Mouse (Mus musculus): Measurements from ENCODE around the gene Dusp1. TPM values are rescaled to one million over a fixed set of nuclear protein-coding genes. Genes with fewer than 3 reads are reported as not detected.

The Dusp1 gene
- polyA plus RNA-seq (2015; fragmentation: Nextera tagmentation; extraction: Ambion mirVana): 22.7 and 25.9 TPM in 2 replicates

GRCm38 (mm10) chr17:26561651-26562181 lies at the start of gene Dusp1:
TSS of gene Dusp1 (minus strand) at chr17:26562128.
- Histone ChIP-seq H3K9ac (ENCODE audit: low read depth, low read length) (peak within 1 kb of the TSS; percentile 66), H3K4me3 (ENCODE audit: low read depth, low read length) (peak within 1 kb of the TSS; percentile 69), H3K27ac (ENCODE audit: low read length) (peak within 1 kb of the TSS; percentile 30; the same call in 1 of the 2 replicates), H3K4me2 (ENCODE audit: low read depth, low read length) (peak within 1 kb of the TSS; percentile 94), H3K4me1 (ENCODE audit: control insufficient read depth, low read depth, low read length) (peaks cover 27% of the 10 kb centered on the region), H3K9me3 (replicated peaks; ENCODE audit: control insufficient read depth, low read length) (no peaks in the 10 kb centered on the region), H3K36me3 (ENCODE audit: control insufficient read depth, insufficient read depth) (no peaks in the 10 kb centered on the region), H3K27me3 (ENCODE audit: control insufficient read depth, insufficient read depth, low read depth, low read length) (no peaks in the 10 kb centered on the region)
- WGBS (ENCODE audit: insufficient replicate concordance): 2% methylated on average over 25 of the region's 25 CpGs
- no peak for ATAC-seq (ENCODE audit: low read depth)

DNA sequence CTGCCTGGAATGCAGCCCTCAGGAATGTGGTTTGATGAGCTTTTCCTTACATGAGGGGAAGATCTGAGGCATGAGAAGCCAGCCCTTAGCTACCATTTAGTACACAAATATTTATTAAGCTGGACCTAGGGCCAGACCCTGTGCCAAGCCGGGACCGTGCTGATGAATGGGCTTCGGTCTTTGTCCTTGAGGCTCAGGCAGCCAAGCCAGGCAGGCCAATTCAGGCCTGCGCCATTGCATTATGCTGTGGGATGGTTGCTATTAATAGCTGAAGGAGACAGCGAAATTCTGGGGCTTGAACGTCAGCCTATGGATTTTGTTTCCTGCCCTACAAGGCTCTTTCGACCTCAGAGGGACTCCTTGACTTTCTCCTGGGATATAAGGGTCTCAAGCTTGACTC lies 49.4 kb upstream of the Dusp1 start:
- Histone ChIP-seq H3K27ac (ENCODE audit: low read length) (no peak overlapping the region), H3K4me1 (ENCODE audit: control insufficient read depth, low read depth, low read length) (no peaks in the 10 kb centered on the region), H3K36me3 (ENCODE audit: control insufficient read depth, insufficient read depth) (no peaks in the 10 kb centered on the region), H3K4me3 (ENCODE audit: low read depth, low read length) (no peak overlapping the region), H3K4me2 (ENCODE audit: low read depth, low read length) (no peak overlapping the region), H3K9me3 (replicated peaks; ENCODE audit: control insufficient read depth, low read length) (no peaks in the 10 kb centered on the region), H3K9ac (ENCODE audit: low read depth, low read length) (no peak overlapping the region), H3K27me3 (ENCODE audit: control insufficient read depth, insufficient read depth, low read depth, low read length) (no peaks in the 10 kb centered on the region)
- ATAC-seq (ENCODE audit: low read depth): no peak
- WGBS (ENCODE audit: insufficient replicate concordance): 73% methylated on average over 7 of the region's 7 CpGs

DNA sequence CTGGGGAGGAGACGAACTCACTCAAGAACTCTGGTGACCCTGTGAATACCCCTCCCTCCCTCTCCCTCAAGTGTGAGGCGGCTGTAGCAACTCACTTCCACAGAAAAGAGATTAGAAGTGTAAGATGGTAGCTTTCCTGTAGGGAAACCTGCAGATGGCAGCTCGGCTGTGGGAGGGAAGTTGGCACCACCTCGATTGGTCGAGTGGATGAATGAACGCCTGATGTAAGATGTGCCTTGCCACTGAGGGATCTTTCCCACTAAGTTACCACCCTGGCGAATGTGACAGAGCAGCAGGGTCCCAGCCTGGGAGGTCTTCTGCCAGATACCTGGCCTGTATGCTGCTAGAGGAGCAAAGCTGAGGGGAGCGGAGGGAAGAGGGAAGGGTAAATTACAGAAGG lies 47.9 kb upstream of the Dusp1 start:
- H3K4me1 ChIP-seq (ENCODE audit: control insufficient read depth, low read depth, low read length): no peaks in the 10 kb centered on the region
- WGBS (ENCODE audit: insufficient replicate concordance): 66% methylated on average over 8 of the region's 8 CpGs
- H3K36me3 ChIP-seq (ENCODE audit: control insufficient read depth, insufficient read depth): no peaks in the 10 kb centered on the region
- H3K9me3 ChIP-seq (replicated peaks; ENCODE audit: control insufficient read depth, low read length): no peaks in the 10 kb centered on the region
- ATAC-seq (ENCODE audit: low read depth): no peak
- no peak overlapping the region for H3K4me3 ChIP-seq (ENCODE audit: low read depth, low read length)
- H3K27me3 ChIP-seq (ENCODE audit: control insufficient read depth, insufficient read depth, low read depth, low read length): no peaks in the 10 kb centered on the region
- no peak overlapping the region for H3K9ac ChIP-seq (ENCODE audit: low read depth, low read length)
- no peak overlapping the region for H3K4me2 ChIP-seq (ENCODE audit: low read depth, low read length)
- no peak overlapping the region for H3K27ac ChIP-seq (ENCODE audit: low read length)

DNA sequence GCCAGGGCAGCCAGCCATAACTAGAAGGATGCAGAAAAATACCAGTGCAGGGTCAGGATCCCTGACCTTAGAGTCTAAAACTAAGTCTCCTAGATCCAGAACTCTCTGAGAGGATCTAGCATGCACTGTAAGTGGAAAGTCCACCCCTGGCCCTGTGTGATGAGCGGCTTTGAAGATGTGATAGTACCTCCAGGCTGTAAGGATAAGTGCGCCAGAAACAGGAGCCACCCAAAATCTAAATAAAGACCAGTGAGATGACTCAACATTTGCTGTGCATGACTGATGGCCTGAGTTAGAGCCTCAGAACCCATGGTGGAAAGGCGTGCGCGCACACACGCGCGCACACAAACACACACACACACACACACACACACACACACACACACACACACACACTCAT lies 46.9 kb upstream of the Dusp1 start:
- H3K36me3 ChIP-seq (ENCODE audit: control insufficient read depth, insufficient read depth): no peaks in the 10 kb centered on the region
- H3K9me3 ChIP-seq (replicated peaks; ENCODE audit: control insufficient read depth, low read length): no peaks in the 10 kb centered on the region
- WGBS (ENCODE audit: insufficient replicate concordance): 81% methylated on average over 8 of the region's 8 CpGs
- no peak overlapping the region for H3K9ac ChIP-seq (ENCODE audit: low read depth, low read length)
- no peaks in the 10 kb centered on the region for H3K4me1 ChIP-seq (ENCODE audit: control insufficient read depth, low read depth, low read length)
- no peak overlapping the region for H3K27ac ChIP-seq (ENCODE audit: low read length)
- H3K4me3 ChIP-seq (ENCODE audit: low read depth, low read length): no peak overlapping the region
- ATAC-seq (ENCODE audit: low read depth): no peak
- no peak overlapping the region for H3K4me2 ChIP-seq (ENCODE audit: low read depth, low read length)
- H3K27me3 ChIP-seq (ENCODE audit: control insufficient read depth, insufficient read depth, low read depth, low read length): no peaks in the 10 kb centered on the region

DNA sequence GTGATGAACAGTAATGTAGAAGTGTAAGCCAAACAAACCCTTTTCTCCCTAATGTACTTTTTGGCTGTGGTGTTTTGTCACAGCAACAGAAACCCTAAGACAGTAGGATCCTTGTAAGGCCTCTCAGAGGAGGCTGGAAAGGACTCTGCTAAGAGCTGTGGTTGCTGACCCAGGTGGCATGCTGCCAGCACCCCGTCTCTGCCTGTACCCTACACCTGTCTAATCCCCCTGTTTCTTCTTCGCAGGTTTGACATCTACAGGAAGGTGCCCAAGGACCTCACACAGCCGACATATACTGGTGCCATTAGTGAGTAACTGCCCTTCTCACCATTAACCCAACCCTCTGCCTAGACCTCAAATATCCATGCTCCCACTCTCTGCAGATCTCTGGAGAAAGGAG lies 46.4 kb upstream of the Dusp1 start:
- H3K4me1 ChIP-seq (ENCODE audit: control insufficient read depth, low read depth, low read length): no peaks in the 10 kb centered on the region; the same call in 1 of the 2 replicates
- H3K9ac ChIP-seq (ENCODE audit: low read depth, low read length): no peak overlapping the region
- no peak overlapping the region for H3K4me3 ChIP-seq (ENCODE audit: low read depth, low read length)
- H3K36me3 ChIP-seq (ENCODE audit: control insufficient read depth, insufficient read depth): no peaks in the 10 kb centered on the region
- 68% methylated on average over 3 of the region's 3 CpGs for WGBS (ENCODE audit: insufficient replicate concordance)
- ATAC-seq (ENCODE audit: low read depth): no peak
- no peak overlapping the region for H3K27ac ChIP-seq (ENCODE audit: low read length)
- H3K4me2 ChIP-seq (ENCODE audit: low read depth, low read length): no peak overlapping the region
- no peaks in the 10 kb centered on the region for H3K9me3 ChIP-seq (replicated peaks; ENCODE audit: control insufficient read depth, low read length)
- no peaks in the 10 kb centered on the region for H3K27me3 ChIP-seq (ENCODE audit: control insufficient read depth, insufficient read depth, low read depth, low read length)

DNA sequence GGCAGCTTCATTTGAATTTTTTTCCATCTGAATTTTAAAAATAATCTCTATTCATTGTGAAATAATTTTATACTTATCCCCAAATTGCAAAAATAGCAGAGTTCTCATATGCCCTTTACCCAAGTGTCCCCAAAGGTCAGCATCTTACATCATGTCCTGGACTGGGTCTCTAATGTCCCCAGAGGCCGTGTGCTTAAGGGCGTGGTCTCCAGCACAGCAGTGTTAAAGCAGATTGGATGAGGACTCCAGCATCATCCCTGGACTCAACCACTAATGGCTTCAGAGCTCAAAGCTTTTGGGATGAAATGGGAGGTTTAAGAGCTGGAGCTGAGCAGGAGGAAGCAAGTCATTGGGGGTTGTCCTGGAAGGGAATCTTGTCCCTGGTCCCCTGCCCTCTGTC lies 44.6 kb upstream of the Dusp1 start:
- Histone ChIP-seq H3K36me3 (ENCODE audit: control insufficient read depth, insufficient read depth) (no peaks in the 10 kb centered on the region), H3K4me2 (ENCODE audit: low read depth, low read length) (no peak overlapping the region), H3K9me3 (replicated peaks; ENCODE audit: control insufficient read depth, low read length) (no peaks in the 10 kb centered on the region), H3K4me1 (ENCODE audit: control insufficient read depth, low read depth, low read length) (peaks cover 6% of the 10 kb centered on the region), H3K4me3 (ENCODE audit: low read depth, low read length) (no peak overlapping the region), H3K27ac (ENCODE audit: low read length) (no peak overlapping the region), H3K9ac (ENCODE audit: low read depth, low read length) (no peak overlapping the region), H3K27me3 (ENCODE audit: control insufficient read depth, insufficient read depth, low read depth, low read length) (no peaks in the 10 kb centered on the region)
- WGBS (ENCODE audit: insufficient replicate concordance): 80% methylated on average over 2 of the region's 2 CpGs
- ATAC-seq (ENCODE audit: low read depth): no peak

DNA sequence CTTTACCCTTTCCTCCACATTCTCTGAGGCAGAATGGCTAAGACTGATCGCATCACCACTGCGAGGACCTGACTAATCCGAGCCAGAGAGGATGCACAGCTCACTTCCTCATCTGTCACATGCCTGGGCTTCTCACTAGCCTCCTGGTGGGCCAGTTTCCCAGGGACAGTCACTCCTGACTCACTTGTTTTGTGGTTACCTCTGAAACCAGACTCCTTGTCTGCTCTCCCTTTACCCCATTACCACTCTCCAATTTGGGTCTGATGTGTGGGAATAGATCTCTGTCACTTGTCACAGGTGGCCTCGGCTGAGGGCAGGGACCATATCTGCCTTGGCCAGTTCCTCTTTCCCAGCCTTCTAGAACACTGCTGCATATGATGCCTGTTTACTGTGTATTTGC lies 43.7 kb upstream of the Dusp1 start:
- H3K9me3 ChIP-seq (replicated peaks; ENCODE audit: control insufficient read depth, low read length): no peaks in the 10 kb centered on the region
- WGBS (ENCODE audit: insufficient replicate concordance): 40% methylated on average over 4 of the region's 4 CpGs
- no peak for ATAC-seq (ENCODE audit: low read depth)
- no peak overlapping the region for H3K4me2 ChIP-seq (ENCODE audit: low read depth, low read length)
- no peaks in the 10 kb centered on the region for H3K36me3 ChIP-seq (ENCODE audit: control insufficient read depth, insufficient read depth)
- no peak overlapping the region for H3K4me3 ChIP-seq (ENCODE audit: low read depth, low read length)
- peaks cover 15% of the 10 kb centered on the region for H3K4me1 ChIP-seq (ENCODE audit: control insufficient read depth, low read depth, low read length)
- H3K9ac ChIP-seq (ENCODE audit: low read depth, low read length): no peak overlapping the region
- H3K27ac ChIP-seq (ENCODE audit: low read length): no peak overlapping the region
- H3K27me3 ChIP-seq (ENCODE audit: control insufficient read depth, insufficient read depth, low read depth, low read length): no peaks in the 10 kb centered on the region

- Histone ChIP-seq H3K4me2 (ENCODE audit: low read depth, low read length) (no peak overlapping the region), H3K36me3 (ENCODE audit: control insufficient read depth, insufficient read depth) (no peaks in the 10 kb centered on the region), H3K27ac (ENCODE audit: low read length) (peak overlapping the region; percentile 64; the same call in 1 of the 2 replicates), H3K4me3 (ENCODE audit: low read depth, low read length) (no peak overlapping the region), H3K9me3 (replicated peaks; ENCODE audit: control insufficient read depth, low read length) (no peaks in the 10 kb centered on the region), H3K27me3 (ENCODE audit: control insufficient read depth, insufficient read depth, low read depth, low read length) (no peaks in the 10 kb centered on the region), H3K9ac (ENCODE audit: low read depth, low read length) (no peak overlapping the region), H3K4me1 (ENCODE audit: control insufficient read depth, low read depth, low read length) (peaks cover 17% of the 10 kb centered on the region)
- WGBS (ENCODE audit: insufficient replicate concordance): 75% methylated on average over 8 of the region's 8 CpGs
- no peak for ATAC-seq (ENCODE audit: low read depth)
Measured at GRCm38 (mm10) chr17:26603311-26603710, 41.4 kb upstream of the Dusp1 start.

DNA sequence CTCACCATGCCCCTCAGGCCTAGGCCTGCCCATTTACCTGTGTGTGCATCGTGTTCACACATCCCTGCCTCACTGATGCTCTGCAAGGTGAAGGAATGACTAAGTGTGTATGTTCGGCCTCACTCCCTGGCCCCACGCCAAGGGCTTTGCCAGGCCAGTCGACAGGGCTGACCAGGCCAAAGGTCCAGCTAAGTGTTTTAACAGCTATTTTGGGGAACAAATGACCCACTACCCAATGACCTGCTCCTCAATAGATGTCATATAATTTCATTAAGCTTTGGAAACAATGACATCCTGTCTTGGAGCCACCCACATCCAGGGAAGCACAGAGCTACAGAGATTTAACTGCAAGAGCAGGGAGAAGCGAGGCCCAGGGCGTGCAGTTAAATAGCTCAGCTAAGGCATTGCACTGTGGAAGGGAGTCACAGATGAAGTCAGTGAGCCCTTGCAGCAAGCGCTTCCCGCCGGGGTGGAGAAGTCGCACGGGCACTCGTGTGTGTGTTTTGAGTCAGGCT lies 40.5 kb upstream of the Dusp1 start:
- H3K9ac ChIP-seq (ENCODE audit: low read depth, low read length): no peak overlapping the region
- H3K4me2 ChIP-seq (ENCODE audit: low read depth, low read length): no peak overlapping the region
- 72% methylated on average over 12 of the region's 12 CpGs for WGBS (ENCODE audit: insufficient replicate concordance)

More for the DNA sequence above, 40.5 kb upstream of the Dusp1 start:
- Histone ChIP-seq H3K27me3 (ENCODE audit: control insufficient read depth, insufficient read depth, low read depth, low read length) (no peaks in the 10 kb centered on the region), H3K27ac (ENCODE audit: low read length) (peak overlapping the region; percentile 64), H3K4me3 (ENCODE audit: low read depth, low read length) (no peak overlapping the region), H3K36me3 (ENCODE audit: control insufficient read depth, insufficient read depth) (no peaks in the 10 kb centered on the region), H3K9me3 (replicated peaks; ENCODE audit: control insufficient read depth, low read length) (no peaks in the 10 kb centered on the region), H3K4me1 (ENCODE audit: control insufficient read depth, low read depth, low read length) (peaks cover 17% of the 10 kb centered on the region)
- ATAC-seq (ENCODE audit: low read depth): peak; percentile 74

Measured in liver, embryonic 16.5 days (tissue).